Mouse (Mus musculus) stomach, postnatal 0 days (tissue): Measurements from ENCODE around the gene Tmprss6.

ENCODE experiments used
- CTCF ChIP-seq: IDR thresholded peaks from 2 replicates; pipeline ENCODE4 v1.5.1; 2016; ENCODE audit warnings: antibody characterized with exemption, low read depth, mild to moderate bottlenecking, moderate library complexity
- EP300 ChIP-seq: optimal IDR thresholded peaks from 2 replicates; pipeline ENCODE3; 2016; ENCODE audit warnings: antibody characterized with exemption

DNA sequence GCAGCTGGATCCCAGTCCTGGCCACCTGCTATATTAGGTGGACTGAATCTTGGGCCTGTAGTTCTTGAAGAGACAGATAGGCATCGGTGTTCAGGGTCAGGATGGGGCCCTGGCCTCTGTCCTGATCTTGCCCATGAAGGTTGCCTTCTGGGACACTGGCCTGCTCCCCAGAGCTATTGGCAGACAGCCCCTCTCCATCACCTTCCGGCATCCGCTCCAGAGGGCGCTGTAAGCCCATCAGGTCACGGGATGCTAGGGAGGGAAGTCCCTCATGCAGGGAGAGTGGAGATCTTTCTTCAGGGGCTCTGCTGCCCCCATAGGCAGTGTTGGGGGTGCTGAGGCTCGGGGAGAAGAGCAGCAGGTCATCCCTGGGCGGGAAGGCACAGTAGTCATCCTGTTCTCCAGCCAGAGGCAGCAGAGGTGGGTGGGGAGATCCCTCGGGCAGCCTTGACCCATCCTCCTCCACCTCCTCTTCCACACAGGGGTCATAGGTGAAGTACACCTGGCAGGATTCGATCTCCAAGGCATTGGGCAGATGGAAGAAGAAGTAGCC, 13.1 kb upstream of the Tmprss6 start:
- TF ChIP-seq CTCF (peak; percentile 42), EP300 (no peak)
